Mouse (Mus musculus) layer of hippocampus, adult 18-20 months (tissue): Measurements from ENCODE around the gene Apoh. TPM values are rescaled to one million over a fixed set of nuclear protein-coding genes. Genes with fewer than 3 reads are reported as not detected.
A peak's percentile ranks its signal among the peaks of the same experiment; 100 is the strongest.

ENCODE experiments used
- DNase-seq, 2 experiments: peaks; one replicate each; pipeline ENCODE4 v3.0.0; 2022; ENCODE audit warnings: low spot score in 2 of 2
- long read RNA-seq: library from polyadenylated mRNA; stranded (forward); transcript quantifications from one replicate; pipeline ENCODE4 v2.0.0, GENCODE M21; 2021
- total RNA-seq, 2 experiments: library from RNA; stranded (reverse); gene quantifications; 2 replicates each; pipeline ENCODE4 v1.2.3; 2021

Apoh gene
- total RNA-seq = under 1 TPM; 0.66 to 0.99 TPM
- long read RNA-seq = 0 reads

DNA sequence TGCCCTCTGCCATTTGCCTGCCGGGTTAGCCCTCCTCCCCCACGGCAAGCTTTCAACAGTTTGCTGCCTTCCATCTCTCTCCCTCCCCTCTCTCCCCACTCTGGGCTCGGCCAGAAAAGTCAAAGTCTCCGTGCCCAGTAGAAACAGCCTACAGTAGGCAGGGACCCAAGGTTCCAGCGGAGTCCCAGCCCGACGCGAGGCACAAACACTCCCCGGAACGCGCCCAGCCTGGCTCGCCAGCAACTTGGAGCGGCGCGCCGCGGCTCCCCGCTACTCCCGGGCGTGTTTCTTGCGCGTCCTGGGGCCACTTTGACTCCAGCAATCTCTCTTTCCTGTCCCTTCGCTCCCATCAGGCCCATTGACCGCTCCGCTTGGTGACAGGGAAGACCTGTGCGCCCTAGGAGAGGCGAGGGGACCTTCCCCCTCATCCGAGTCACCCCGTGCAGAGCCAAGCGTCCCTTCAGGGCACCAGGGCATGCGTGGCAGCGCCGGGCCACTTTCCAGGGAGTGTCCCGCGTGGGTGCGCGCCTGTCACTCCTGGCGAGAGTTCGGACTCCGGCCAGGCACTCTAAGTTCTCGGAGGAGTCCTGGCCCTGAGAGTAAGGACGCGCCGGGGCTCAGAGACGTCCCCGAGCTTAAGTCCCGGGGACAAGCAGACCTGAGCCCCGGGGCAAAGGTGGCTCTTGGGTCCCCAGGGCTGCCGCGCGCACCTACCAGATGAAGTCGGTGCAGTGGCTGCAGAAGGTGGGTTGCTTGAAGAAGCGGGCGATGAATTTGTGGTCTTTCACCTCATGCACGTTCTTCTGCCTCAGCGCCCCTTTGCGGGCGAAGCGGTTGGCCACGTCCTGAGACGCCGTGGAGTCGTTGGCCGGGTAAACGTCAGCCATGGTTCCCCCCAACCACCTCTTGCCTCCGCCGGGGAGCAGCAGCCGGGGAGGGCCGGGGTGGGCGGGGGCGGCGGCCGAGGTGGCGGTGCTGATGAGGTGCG is at the start of gene Apoh:
TSS of gene Apoh (plus strand) at position 574 of the 988 bp plus-strand sequence.
- DNase-seq = peak in 1 of 2 experiments; percentile 6

DNA sequence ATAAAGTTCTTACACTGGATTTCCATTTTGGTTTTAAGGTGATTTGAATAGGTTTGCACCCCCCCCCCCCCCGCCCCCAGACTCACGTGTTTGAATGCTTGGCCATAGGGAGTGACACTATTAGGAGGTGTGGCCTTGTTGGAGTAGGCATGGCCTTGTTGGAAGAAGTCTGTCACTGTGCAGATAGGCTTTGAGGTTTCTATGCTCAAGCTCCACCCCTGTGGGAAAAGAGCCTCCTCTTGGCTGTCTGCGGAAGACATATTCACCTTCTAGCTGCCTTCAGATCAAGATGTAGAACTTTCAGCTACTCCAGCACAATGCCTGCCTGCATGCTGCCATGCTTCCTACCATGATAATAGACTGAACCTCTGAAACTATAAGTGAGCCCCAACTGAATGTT is 49.3 kb upstream of the Apoh start:
- no peak for DNase-seq

DNA sequence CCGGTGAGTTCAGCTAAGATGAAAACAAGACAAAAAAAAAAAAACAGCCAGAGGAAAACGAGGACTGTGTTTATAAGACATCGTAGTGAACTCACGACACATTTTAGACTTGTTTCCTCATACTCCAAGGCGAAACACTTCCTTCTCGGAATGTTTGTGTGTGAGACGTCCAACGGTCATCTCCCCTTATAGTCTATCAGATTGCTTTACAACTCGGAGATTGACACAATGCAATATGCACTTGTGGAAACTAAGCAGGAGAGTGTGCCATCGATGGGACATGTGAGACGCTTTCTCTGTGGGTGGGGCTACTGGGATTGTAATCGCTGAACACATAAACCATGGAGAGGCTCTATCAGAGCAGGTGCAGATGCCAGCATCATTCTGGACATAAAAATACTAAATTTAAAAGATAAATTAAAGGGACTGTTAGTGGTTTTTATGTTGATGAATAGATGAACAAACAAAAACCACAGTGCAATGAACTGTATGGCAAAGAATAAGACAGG is 48.8 kb upstream of the Apoh start:
- DNase-seq = no peak

DNA sequence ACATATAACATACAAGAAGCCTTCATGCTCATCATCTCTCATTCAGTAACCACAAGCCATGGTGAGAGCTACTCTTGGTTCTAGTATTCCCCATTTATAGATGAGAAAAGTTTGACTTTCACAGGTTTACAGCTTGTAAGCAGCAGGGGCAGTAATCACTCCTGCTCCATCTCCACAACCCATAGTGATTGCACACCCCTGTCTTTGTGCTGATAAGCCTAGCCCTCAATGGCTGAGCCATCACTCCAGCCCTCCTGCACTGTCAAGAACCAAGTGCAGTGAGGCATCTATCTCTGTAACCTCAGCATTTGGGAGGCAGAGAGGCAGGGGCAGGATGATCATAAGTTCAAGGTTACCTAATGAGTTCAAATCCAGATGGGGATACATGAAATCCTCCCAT is 47.8 kb upstream of the Apoh start:
- DNase-seq = no peak

DNA sequence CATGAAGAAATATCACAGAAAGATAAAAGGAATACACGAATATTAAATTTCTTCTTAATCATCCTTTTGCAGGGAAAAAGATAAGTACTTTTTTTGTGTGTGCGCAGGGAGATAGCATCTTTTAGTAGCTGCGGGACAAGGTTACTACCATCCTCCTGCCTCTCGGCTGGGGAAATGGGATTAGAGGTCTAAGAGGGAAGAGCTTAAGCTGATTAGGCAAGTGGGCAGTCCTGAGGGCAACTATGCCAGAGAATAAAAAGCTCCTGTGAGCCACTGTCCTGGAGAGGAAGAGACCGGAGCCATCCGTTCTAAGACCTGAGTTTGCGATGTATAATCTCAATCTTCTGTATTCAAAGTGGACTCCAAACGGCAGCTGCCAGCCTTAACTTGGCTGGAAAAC is 45.2 kb upstream of the Apoh start:
- DNase-seq = no peak

DNA sequence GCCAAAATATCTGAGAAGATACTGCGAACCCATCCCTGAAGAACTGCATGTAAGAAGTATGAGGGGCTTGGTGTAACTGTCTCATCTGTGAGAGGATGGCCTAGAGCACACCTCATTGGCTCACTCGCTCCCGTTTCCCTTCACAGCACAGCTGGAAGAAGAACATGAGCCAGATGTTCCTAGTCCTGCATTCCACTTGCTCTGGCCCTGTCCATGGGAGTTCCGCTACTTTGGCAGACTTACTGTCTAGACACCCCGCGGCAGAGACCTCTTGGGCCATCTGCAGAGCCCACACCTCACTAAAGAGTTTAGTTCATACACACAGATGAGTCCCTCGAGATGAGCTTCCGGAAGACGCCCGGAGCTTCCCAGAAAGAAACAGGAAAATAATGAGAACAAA is 43.2 kb upstream of the Apoh start:
- no peak for DNase-seq

DNA sequence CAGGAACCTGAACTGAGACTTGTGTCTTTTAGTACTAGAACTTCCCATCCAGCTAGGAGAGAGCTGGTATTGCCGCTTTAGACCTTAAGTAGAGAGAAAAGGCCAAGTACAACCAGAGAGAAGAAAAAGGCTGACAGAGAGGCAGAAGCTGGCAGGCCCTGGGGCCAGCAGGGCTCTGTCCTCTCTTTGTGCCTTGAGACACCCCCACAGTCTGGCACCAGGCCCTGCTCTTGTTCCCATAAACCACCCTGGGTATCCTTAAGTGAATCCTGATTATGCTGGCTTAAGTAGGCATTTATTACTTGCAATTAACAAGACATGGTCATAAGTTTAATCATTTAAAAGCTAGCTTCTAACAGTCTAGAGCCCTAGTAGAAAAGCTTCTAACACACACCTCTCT is 42.7 kb upstream of the Apoh start:
- DNase-seq = no peak

DNA sequence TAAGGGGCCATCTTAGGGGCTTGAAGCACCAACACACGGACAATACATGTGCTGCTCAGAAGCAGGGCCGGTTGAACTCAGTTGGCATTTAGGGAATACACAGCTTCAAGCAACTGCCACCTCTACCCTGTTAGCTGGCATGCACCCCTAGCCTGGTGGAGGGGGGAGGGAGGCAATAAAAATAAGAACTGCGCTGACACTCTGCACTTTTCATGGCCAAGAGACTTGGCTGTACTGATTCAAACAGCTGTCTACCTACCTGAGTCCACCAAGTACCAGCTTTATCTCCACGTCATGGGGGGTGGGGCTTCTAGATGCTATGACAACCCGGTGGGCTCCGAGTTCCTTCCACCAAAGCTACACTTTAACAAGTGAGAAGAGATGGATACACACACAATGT is 42.1 kb upstream of the Apoh start:
- DNase-seq = no peak

DNA sequence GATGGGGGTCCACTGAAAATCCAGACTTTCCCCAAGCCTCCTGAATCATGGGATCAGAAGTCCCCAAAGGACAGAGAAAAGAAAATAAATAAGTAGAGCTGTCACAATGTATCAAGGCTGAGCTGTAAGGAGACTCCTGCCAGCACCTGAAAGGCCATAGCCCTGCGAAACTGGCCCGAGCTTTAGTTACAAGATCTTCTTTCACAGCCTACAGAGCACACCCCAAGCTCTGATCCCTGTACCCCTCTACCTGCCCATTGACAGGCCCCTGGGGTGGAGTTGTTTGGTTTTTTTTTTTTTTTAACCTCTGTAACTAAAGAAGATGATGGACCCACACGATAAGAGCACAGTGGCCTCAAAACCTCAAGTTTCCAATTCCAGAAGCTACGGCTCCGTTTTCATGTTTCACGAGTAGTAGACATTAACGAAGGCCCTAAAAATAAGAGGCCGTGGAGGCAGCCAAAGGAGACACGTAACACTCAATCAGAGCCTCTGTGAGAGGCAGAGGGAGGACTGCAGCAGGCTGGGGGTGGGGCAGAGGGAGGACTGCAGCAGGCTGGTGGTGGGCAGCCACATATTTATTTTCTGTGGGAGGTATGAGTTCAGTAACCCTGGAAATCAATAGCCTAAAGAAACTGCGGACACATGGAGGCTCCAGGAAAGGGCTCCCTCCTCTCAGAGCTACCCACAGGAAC is 41.2 kb upstream of the Apoh start:
- DNase-seq = no peak

DNA sequence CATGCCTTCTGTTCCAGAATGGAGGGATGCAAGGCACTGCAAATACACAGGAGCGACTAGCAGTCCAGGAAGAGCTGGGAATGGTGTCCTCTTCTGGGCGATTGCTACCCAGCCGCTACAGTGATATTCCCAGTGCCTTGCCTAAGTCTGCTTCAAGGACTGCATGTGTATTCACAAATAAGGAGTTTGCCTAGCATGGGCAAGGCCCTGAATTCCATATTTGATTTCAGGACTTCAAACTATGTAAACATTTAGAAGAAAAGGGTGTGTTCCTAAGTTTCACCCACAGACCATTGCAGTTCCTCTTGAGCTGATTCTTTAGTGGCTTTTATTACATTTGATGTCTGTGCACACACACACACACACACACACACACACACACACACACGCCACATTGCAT is 39.4 kb upstream of the Apoh start:
- no peak for DNase-seq

DNA sequence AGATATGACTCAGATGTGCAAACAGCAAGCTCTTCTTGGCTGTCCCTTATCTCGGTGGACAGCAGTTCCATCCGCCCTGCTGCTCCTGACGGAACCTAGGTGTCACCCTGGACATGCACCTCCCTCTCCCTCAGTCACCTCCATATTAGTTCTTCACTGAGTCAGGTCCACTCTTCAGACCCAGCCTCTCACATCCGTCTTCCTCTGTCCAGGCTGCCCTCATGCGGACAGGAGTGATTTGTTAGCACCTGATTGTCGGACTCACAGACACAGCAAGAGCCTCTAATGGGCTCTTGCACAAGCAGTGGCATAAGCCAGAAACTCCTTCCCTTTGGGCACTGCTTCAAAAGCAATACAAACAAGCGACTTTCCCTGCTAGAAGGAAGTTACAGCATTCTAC is 35.9 kb upstream of the Apoh start:
- DNase-seq = no peak

DNA sequence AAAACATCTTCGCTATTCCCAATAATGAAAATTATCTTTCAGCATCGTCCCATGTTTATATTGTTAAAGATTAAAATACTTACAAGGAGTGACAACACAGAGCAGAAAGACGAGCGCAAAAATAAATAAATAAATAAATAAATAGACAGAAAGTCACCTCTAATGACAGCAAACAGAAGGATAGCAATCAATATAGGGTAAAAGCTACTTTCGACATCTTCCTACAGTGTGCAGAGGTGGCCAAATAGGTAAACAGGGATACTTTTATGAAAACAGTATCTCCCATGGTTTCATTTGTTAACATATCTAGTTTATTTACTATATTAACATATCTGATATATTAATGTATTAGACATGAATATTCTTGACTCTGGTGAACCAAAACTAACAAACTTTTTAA is 34.9 kb upstream of the Apoh start:
- no peak for DNase-seq

DNA sequence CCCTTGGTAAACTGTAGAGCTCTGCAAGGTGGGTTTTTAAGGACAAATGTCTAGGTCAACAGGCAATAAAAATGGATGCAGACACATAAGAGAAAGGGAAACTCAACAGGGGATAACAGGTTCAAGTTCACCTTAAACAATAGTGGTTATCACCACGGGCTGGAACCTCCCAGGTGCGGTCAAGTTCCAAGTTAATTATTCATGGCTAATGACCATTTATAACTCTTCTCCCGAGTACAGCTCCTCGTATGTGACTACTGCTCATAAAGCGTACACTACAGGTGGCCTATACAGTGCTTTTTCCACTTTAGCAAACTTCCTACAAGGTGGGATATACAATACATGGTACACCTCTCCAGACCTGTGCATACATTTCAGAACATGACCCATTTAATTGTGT is 33.4 kb upstream of the Apoh start:
- no peak for DNase-seq

DNA sequence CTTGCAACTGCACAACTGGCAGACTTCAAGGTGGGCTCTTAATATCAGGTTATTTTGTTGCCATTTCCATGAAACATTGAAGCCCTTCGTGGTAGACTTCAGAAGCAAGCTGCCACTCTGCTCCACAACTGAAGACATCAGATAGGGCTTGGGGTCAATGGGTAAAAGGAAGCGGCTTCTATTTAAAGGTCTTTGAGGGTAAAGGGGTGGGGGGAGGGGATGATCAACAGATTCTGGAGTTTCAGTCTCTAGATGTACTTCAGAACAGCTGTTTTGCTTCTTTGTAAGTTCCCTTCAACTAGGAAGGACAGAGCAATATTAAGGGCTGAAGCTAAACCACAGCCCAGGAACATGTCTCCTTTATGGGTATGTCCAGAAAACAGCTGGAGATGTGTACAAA is 31.2 kb upstream of the Apoh start:
- DNase-seq = no peak

DNA sequence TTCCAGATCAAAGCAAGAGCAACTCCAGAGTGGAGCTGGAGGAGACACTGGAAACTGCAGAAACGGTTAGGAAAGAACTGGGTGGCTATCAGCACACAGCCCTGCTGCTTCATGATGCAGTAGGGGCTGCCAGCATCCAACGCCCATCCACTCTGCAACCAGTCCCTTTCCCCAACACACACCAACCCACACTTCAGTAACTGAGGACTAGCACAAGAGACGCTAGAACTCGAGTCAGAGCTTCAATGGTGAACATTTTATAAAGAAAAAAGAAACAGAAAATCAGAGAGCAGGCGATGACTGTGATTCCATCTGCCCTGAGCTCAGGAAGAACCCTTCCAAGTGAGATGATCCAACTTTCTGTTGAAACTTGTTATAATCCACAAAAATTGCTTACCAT is 30.6 kb upstream of the Apoh start:
- DNase-seq = peak in 1 of 2 experiments; percentile 51

DNA sequence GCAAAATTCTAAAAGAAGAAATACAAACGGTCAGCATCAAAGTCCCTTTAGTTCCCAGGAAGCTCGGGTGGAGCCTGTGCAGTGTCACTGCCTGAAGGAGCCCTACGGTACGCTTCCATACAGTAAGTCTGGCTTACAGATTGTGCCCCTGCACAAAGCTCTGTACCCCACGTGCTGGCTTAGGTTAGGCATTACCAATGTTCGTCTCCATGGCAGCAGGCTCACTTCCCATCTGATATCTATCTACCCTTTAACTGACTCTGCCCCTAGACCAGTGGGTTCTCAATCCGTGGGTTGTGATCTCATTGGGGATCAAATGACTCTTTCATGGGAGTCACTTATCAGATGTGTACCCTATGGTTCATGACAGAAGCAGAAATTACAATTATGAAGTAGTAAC is 27.4 kb upstream of the Apoh start:
- no peak for DNase-seq

DNA sequence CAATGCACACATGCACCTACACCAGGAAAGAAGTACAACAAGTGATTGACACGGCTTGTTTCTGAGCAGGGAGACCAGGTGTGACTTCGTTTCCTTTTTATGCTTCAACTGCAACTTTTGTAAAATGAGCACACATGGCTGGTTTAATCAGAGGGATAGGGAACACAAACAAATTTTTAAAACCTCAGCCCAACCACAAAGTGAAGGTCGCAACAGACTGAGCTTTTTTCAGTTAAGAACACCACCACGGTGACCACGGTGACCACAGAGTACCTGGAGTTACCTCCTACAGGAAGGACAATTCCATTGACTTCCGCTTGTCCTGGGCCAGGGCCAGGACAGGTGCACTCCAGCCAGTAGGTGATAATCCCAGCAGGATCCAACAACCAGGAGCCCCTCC is 25.3 kb upstream of the Apoh start:
- DNase-seq = no peak

DNA sequence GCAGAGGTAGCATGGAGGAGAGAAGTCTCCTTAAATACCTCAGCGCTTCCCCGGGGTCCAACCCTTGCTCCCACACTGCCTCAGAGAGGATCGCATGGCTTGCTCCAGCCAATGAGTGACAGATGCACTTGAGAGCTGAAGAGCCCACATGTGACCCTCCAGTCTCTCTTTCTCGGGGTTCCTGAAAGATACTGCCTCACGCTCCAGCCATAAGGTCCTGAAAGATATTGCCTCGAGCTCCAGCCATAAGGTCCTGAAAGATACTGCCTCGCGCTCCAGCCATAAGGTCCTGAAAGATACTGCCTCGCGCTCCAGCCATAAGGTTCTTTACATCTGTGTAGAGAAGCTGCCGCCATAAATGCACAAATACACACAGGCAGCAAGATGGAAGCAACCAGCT is 24.0 kb upstream of the Apoh start:
- DNase-seq = no peak

DNA sequence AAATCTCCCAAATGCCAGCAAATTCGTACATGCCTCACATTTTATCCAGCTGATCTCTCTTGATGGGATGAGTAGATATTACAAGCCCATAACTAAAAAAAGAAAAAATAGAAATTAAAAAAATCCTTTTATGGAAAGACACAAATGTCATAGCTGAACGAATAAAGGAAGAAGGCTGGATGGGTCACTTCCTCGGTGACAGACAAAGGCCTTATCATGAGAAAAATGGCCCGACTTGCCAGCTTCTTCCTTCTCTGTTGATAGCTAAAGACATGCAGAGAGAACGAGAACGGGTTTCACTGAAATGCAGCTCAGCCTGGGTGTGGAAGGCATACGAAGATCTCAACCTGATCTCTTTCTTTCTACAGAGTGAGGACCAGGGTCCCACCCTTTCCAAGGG is 22.6 kb upstream of the Apoh start:
- no peak for DNase-seq

DNA sequence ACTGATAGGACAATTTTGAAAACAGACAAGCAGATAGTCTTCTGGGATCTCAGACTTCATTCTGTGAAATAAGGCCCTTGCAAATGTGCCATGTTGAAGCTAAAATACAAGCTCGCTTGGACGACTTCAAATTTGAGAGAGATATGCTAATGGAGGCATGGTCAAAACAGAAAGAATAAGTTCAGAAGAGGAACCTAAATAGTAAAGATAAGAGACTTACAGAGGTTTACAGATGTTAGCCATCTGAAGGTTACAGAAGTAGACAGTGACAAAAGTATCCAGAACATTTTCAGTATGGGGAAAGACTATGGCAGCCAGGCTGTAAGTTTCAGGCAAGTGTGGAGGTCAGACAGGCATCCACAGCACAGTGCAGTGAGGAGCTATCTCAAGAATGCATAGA is 21.0 kb upstream of the Apoh start:
- DNase-seq = no peak

DNA sequence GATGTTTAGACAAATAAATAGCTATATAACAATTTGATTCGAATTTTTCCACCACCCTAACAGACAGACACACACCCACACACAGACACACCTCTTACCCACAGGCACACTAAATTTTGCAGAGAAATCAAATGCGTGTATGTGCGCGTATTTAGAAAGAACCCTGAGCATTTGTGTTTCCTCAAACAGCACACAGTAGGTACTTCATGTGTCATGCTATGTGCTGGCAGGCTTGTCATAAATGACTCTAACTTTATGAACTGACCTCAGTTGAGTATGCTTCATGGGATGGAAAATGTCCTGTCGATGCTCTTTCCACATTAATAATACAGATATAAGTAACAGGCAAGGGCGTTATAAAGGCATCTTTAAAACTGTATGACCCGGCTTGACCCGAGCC is 17.2 kb upstream of the Apoh start:
- DNase-seq = no peak

DNA sequence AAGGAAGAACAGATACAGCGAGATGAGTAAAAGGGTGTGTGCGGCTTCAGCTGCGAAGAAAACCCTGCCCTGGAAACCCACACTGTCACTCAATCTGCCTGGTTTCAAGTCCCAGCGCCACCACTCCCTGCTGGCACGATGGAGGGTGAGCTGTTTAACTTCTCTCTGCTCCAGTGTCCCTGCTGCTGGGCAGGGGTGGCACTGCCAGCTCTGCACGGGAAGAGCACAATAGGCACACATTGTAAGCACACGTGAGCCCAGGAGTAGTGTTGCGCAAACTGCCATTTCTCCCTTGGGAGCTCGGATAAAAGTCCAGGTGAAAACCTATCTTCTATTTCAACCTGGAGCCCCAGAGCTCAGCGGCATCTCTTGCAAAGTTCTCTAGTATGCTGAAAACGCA is 12.3 kb upstream of the Apoh start:
- DNase-seq = no peak
